Mouse (Mus musculus): ENCODE results near the gene Cog3.
A peak's percentile ranks its signal among the peaks of the same experiment; 100 is the strongest.

GRCm38 (mm10) chr14:75727046-75727445 lies 27.3 kb downstream of the Cog3 start:
- TF ChIP-seq CTCF (IDR thresholded peaks at IDR 0.05; ENCODE audit: low read depth): peak; percentile 49
- no peak for TF ChIP-seq EP300 (IDR thresholded peaks at IDR 0.05; ENCODE audit: low read depth)

All from liver, embryonic 14.5 days (tissue).